Mouse (Mus musculus): ENCODE data around the gene Actg2. TPM values are rescaled to one million over a fixed set of nuclear protein-coding genes. Genes with fewer than 3 reads are reported as not detected.
"Not testable (repeated sequence)": the region's sequence is repeated elsewhere in the genome, so short reads cannot be mapped to it uniquely, and the experiment has no call there.

Gene Actg2
- polyA plus RNA-seq (2016; fragmentation: Nextera tagmentation; extraction: Ambion mirVana), result 2.9 and 4.4 TPM in 2 replicates

DNA sequence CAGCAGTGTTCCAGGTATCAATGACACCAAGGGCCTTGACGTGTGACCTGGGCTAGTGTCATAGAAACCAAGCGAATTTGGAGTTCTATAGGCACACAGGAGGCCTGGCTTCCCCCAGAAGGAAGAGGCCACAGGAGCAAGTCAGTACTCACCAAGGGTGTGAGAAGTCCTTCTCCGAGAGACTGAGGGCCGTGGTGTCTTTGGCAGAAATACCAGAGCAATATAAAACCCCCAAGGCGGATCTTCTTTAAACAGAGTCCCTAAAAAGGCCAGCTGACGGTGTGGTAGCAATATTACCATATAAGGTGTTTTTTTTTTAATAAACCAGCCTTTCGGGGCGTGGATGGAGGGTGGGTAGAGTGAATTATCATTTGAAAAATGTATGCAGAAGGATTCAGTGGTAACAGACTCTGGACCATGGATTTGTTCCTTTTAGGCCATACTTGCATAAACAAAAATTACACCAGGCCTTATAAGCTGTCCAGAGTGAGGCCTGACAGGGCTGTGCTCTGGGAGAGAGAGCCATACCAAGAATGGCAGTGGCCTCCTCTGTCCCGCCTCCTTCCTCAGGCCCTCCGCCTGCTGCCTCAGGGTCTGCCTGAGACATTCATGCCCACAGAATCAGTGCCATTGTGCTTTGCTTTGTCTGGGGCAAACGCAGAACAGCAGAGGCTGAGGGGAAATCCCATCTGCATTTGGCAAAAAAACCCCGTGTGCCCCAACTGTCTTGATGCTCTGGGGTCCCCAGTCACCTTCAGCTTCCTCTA, at the start of gene Actg2:
Gene Actg2, minus strand, starts transcription at position 238 of the 767 bp plus-strand sequence.
- H3K36me3 ChIP-seq, result no peaks in the 10 kb centered on the region
- no peaks in the 10 kb centered on the region for H3K4me1 ChIP-seq
- H3K4me2 ChIP-seq (replicated peaks), result no peak within 1 kb of the TSS
- no peaks in the 10 kb centered on the region for H3K9me3 ChIP-seq
- 62% methylated on average over 12 of the region's 12 CpGs for WGBS
- no peaks in the 10 kb centered on the region for H3K27me3 ChIP-seq
- no peak within 1 kb of the TSS for H3K27ac ChIP-seq
- no peak within 1 kb of the TSS; the same call in 1 of the 2 replicates for H3K9ac ChIP-seq
- no peak for ATAC-seq (ENCODE audit: insufficient number of reproducible peaks, insufficient read depth, low FRiP score, low TSS enrichment)
- no peak within 1 kb of the TSS for H3K4me3 ChIP-seq

- WGBS, result 84% methylated on average over 9 of the region's 9 CpGs
- not testable (repeated sequence) for ATAC-seq (ENCODE audit: insufficient number of reproducible peaks, insufficient read depth, low FRiP score, low TSS enrichment); H3K4me3 ChIP-seq; H3K27ac ChIP-seq; H3K36me3 ChIP-seq; H3K9ac ChIP-seq; H3K4me1 ChIP-seq; H3K9me3 ChIP-seq; H3K4me2 ChIP-seq (replicated peaks)
- H3K27me3 ChIP-seq, result peaks cover 24% of the 10 kb centered on the region; the same call in 1 of the 2 replicates
Observed at GRCm38 (mm10) chr6:83585328-83585727, 49.3 kb upstream of the Actg2 start.

GRCm38 (mm10) chr6:83583591-83583990, 47.5 kb upstream of the Actg2 start:
- Histone ChIP-seq H3K27me3 (peaks cover 28% of the 10 kb centered on the region; the same call in 1 of the 2 replicates), H3K4me3 (no peak overlapping the region), H3K27ac (no peak overlapping the region), H3K9ac (no peak overlapping the region), H3K4me1 (no peaks in the 10 kb centered on the region), H3K36me3 (no peaks in the 10 kb centered on the region), H3K4me2 (replicated peaks) (no peak overlapping the region), H3K9me3 (no peaks in the 10 kb centered on the region)
- 70% methylated on average over 2 of the region's 2 CpGs for whole genome bisulfite sequencing
- no peak for ATAC-seq (ENCODE audit: insufficient number of reproducible peaks, insufficient read depth, low FRiP score, low TSS enrichment)

GRCm38 (mm10) chr6:83582938-83583270, 46.8 kb upstream of the Actg2 start:
- Histone ChIP-seq H3K4me2 (replicated peaks) (peak overlapping the region; percentile 5; the same call in 1 of the 2 replicates), H3K36me3 (no peaks in the 10 kb centered on the region), H3K27ac (no peak overlapping the region), H3K4me3 (no peak overlapping the region), H3K9me3 (no peaks in the 10 kb centered on the region), H3K9ac (no peak overlapping the region), H3K27me3 (peaks cover 28% of the 10 kb centered on the region; the same call in 1 of the 2 replicates), H3K4me1 (no peaks in the 10 kb centered on the region)
- peak; percentile 72; the same call in 1 of the 2 replicates for ATAC-seq (ENCODE audit: insufficient number of reproducible peaks, insufficient read depth, low FRiP score, low TSS enrichment)
- 2% methylated on average over 6 of the region's 6 CpGs for WGBS

DNA sequence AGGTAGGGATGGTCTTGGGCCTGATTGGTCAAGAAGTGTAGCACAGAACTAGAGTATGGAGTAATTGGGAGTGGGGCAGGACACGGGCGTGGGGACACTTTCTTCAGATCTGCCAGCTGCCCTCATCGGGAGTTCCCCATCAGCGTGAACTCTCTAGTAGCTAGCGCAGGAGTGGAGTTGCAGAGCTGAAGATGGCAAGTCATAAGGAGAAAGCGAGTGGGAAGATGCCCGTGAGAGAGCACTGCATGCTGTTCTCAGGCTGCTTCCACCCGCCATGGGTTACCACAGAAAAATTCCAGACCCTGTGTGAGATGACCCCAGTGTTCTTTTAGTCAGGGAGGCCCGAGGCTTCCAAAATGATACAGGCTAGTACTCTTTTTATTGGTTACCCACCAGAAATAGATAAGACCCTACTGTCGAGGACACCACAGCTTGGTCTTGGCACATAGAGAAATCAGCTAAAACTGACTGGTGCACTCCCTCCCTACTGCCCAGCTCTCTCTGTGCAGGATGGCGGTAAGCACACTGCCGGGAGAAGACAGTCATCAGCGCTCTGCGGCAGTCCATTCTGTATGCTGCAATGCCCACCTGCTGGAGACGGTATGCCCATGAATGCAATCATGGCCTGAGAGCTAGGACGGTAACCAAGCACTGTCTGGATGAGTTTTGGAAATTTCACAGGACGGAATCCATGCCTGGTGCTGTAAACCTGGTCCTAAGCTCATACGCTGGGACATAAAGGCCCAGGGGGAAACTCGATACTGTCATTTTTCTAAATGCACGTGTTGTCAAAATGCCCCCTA, 46.3 kb upstream of the Actg2 start:
- Histone ChIP-seq H3K9me3 (no peaks in the 10 kb centered on the region), H3K4me2 (replicated peaks) (peak overlapping the region; percentile 5; the same call in 1 of the 2 replicates), H3K36me3 (no peaks in the 10 kb centered on the region), H3K27ac (no peak overlapping the region), H3K4me3 (no peak overlapping the region), H3K27me3 (peaks cover 28% of the 10 kb centered on the region; the same call in 1 of the 2 replicates), H3K9ac (no peak overlapping the region), H3K4me1 (no peaks in the 10 kb centered on the region)
- ATAC-seq (ENCODE audit: insufficient number of reproducible peaks, insufficient read depth, low FRiP score, low TSS enrichment), result no peak
- WGBS, result 41% methylated on average over 20 of the region's 20 CpGs

- no peaks in the 10 kb centered on the region for H3K36me3 ChIP-seq
- H3K9ac ChIP-seq, result no peak overlapping the region
- peaks cover 20% of the 10 kb centered on the region; the same call in 1 of the 2 replicates for H3K27me3 ChIP-seq
- H3K4me3 ChIP-seq, result no peak overlapping the region
- H3K4me1 ChIP-seq, result 0 out of 2 replicates have a peak, but pooled peaks cover 4% of the 10 kb centered on the region
- H3K4me2 ChIP-seq (replicated peaks), result no peak overlapping the region
- no peak for ATAC-seq (ENCODE audit: insufficient number of reproducible peaks, insufficient read depth, low FRiP score, low TSS enrichment)
- H3K27ac ChIP-seq, result no peak overlapping the region
- no peaks in the 10 kb centered on the region for H3K9me3 ChIP-seq
Observed at GRCm38 (mm10) chr6:83577534-83577933, 41.5 kb upstream of the Actg2 start.

DNA sequence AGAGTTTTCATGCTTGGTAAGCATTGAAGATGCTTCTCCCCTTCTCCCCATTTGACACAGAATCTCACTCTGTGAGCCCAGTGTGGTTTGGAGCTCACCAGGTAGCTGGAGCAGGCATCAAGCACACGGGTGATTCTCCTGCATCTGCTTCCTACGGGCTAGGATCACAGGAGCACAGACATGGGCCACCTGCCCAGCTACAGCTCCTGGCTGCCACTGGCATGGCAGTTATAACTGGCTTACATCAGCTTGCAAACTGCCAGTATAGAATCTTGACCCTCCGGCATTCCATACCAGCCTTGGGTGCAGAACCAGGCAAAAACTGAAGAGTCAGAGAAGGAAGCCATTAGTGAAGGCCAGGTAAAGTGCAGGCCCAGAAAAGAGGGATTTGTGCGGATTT, 39.5 kb upstream of the Actg2 start:
- Histone ChIP-seq H3K4me3 (no peak overlapping the region), H3K27me3 (0 out of 2 replicates have a peak, but pooled peaks cover 6% of the 10 kb centered on the region), H3K9ac (no peak overlapping the region), H3K27ac (no peak overlapping the region), H3K4me1 (peaks cover 10% of the 10 kb centered on the region; the same call in 1 of the 2 replicates), H3K36me3 (no peaks in the 10 kb centered on the region), H3K4me2 (replicated peaks) (no peak overlapping the region), H3K9me3 (no peaks in the 10 kb centered on the region)
- 80% methylated on average over 4 of the region's 4 CpGs for WGBS
- no peak for ATAC-seq (ENCODE audit: insufficient number of reproducible peaks, insufficient read depth, low FRiP score, low TSS enrichment)

GRCm38 (mm10) chr6:83572671-83573070, 36.6 kb upstream of the Actg2 start, which contains the start of gene Stambp:
TSS of gene Stambp (minus strand) at chr6:83572729.
- Histone ChIP-seq H3K36me3 (peaks cover 8% of the 10 kb centered on the region; the same call in 1 of the 2 replicates), H3K4me2 (replicated peaks) (peak within 1 kb of the TSS; percentile 80), H3K9ac (peak within 1 kb of the TSS; percentile 78), H3K9me3 (no peaks in the 10 kb centered on the region), H3K4me3 (peak within 1 kb of the TSS; percentile 83), H3K27ac (peak within 1 kb of the TSS; percentile 72), H3K27me3 (no peaks in the 10 kb centered on the region), H3K4me1 (peaks cover 10% of the 10 kb centered on the region; the same call in 1 of the 2 replicates)
- 0% methylated on average over 7 of the region's 11 CpGs for WGBS
- 0 out of 2 replicates have a peak, but pooled peaks have one; percentile 36 for ATAC-seq (ENCODE audit: insufficient number of reproducible peaks, insufficient read depth, low FRiP score, low TSS enrichment)

DNA sequence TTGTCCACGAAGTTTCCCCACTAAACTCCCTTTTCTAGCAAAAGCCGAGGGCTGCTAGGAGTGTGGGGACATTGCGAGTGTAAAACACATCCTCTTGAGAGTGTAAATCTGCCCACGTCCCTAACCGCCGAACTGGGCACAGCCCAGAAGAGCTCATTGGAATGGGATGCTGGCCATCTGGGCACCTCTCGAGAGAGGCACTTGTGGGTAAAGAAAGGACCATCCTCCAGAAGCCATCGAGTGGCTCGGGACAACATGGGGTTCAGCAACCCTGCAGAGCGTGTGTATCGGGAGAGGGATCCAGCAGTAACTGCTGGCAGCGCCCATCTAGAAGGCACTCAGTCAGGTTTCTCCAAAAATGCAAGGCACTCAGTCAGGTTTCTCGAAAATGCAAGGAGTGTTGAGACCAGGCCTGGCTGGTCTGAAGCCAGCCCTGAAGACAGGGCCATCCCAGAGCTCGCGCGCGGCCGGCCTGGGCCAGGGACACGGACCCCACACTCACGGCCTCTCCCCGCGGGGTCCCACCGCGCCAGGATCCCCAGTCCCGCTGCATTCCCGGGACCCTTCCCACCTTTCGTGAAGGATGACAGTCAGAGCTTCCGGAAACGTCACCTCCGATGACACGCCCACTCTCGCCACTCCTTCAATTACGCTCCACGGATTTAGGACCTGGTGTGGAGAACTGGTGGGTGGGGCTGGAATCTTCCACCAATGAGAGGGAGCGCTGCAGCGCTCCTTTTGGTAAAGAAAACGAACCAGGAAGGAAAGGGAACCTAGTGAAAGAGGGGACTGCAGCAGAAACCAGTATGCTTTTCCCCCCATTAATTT, 36.0 kb upstream of the Actg2 start:
- H3K4me1 ChIP-seq, result peaks cover 10% of the 10 kb centered on the region; the same call in 1 of the 2 replicates
- H3K9ac ChIP-seq, result peak overlapping the region; percentile 78
- H3K36me3 ChIP-seq, result peaks cover 8% of the 10 kb centered on the region; the same call in 1 of the 2 replicates
- peak; percentile 91 for ATAC-seq (ENCODE audit: insufficient number of reproducible peaks, insufficient read depth, low FRiP score, low TSS enrichment)
- H3K27me3 ChIP-seq, result no peaks in the 10 kb centered on the region
- peak overlapping the region; percentile 83 for H3K4me3 ChIP-seq
- H3K9me3 ChIP-seq, result no peaks in the 10 kb centered on the region
- WGBS, result 6% methylated on average over 37 of the region's 37 CpGs
- H3K4me2 ChIP-seq (replicated peaks), result peak overlapping the region; percentile 80
- peak overlapping the region; percentile 72; the same call in 1 of the 2 replicates for H3K27ac ChIP-seq

DNA sequence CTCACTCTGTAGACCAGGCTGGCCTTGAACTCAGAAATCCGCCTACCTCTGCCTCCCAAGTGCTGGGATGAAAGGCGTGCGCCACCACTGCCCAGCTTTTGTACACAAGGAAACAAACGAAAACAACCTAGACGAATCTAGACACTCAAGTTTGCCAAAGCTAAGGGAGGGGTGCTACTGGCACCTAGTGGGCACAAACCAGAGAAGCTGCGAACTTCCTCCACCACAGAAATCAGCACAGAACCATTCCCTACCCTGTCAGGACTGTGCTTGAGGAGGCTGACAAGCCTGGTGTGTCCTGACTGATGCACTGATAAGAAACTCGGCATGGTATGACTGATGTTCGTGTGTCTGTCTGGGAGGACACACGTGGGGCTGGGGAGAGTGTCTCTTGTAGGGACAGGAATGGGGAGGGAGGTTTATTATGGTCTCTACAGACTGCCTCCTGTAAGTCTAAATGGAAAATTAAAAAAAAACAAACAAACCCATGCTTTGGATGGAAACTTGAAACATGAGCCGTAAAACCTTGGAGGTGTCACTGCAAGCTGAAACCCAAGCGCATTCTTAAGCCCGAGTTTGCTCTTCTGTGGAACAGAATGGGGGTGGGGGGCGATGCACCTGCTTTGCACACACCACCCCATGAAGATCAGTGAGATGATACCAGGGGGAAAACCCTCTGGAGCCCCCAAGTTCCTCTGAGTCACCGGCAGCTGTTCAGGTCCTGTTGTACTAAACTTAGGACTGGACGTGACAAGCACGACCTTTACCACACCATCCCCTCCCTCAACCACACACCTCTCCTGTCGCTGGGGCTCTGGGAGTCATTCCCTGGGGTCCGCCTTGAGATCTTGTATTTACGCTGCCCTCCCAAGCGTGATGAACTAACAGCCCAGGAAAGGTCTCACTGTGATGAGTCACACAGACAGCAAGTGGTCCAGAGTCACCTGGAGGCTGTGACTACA, 33.1 kb upstream of the Actg2 start:
- Histone ChIP-seq H3K4me2 (replicated peaks) (no peak overlapping the region), H3K4me1 (peaks cover 10% of the 10 kb centered on the region; the same call in 1 of the 2 replicates), H3K4me3 (no peak overlapping the region), H3K27ac (no peak overlapping the region), H3K36me3 (peaks cover 15% of the 10 kb centered on the region; the same call in 1 of the 2 replicates), H3K27me3 (no peaks in the 10 kb centered on the region), H3K9me3 (no peaks in the 10 kb centered on the region), H3K9ac (no peak overlapping the region)
- no peak for ATAC-seq (ENCODE audit: insufficient number of reproducible peaks, insufficient read depth, low FRiP score, low TSS enrichment)
- 70% methylated on average over 20 of the region's 20 CpGs for WGBS

All from embryonic facial prominence, embryonic 12.5 days (tissue).